Mouse (Mus musculus): ENCODE data around the gene Catsperz.
"Not testable (repeated sequence)": the region's sequence is repeated elsewhere in the genome, so short reads cannot be mapped to it uniquely, and the experiment has no call there.

Gene Catsperz

DNA sequence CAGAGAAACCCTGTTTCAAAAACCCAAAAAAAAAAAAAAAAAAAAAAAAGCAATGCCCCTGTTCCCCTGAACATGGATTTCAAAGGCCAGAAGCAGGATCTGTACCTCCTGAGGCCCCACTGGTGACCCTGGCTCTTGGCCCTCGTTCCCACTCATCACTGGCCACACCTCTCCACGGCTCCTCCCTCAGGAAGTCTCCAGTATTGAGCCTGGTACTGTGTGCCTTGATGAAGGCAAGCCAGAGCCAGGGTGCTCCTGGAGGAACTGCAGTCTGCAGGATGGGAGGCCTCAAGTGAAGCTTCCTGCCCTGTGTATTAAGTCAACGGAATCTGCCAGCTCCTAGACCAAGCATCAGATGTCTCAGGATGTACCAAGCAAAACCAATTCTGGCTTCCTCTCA is 19.0 kb downstream of the Catsperz start:
- DNase-seq: peak; percentile 62 to 75

DNA sequence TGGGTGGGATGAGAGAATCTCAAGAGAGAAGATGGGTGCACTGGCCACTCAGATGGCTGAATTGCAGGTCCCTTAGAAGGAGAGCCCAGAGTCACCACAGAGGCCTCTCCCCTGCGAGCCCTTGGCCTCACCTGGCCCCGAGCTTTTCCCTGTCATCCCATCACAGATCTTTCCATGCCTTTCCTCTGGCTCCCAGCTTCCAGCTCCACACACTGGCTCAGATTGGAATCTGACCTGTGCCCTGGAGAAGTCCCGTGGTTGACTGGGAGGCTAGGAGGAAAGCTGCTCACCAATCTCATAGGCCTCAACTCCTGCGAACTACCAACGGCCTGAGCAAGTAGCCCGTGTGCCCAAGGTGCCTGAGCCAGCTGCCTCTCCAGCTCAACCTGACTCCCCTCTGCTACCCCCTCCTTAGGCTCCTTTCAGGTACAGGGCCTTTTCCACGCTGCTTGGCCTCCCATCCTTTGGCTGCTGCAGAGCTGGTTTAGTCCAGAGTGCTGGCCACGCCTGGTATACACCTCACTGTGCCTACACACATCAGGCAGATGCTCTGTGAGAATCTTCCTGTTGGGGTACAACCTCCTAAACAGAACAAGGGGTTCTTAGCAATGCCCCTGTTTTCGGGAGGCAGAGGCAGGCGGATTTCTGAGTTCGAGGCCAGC is 19.6 kb downstream of the Catsperz start:
- peak in 1 of 2 experiments; percentile 52 for DNase-seq

DNA sequence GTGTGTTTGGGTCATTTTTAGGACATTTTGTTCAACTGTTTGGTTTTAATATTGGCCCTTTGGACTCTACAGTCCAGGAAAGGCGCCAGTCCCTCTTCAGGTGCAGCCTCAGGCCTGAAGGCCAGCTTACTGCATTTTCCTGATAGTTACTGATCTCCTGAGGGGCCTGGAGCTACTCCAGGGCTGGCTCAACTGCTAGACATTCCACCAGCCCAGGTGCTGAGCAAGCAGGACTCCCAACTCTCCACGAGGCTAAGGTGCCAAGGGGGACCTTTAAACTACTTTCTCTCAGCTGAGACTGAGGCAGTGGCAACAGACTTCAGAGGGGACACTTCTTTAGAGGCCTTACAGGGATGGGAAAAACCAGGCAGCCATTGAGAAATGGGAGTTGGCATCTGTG is 20.3 kb downstream of the Catsperz start:
- peak; percentile 90 to 92 for DNase-seq

DNA sequence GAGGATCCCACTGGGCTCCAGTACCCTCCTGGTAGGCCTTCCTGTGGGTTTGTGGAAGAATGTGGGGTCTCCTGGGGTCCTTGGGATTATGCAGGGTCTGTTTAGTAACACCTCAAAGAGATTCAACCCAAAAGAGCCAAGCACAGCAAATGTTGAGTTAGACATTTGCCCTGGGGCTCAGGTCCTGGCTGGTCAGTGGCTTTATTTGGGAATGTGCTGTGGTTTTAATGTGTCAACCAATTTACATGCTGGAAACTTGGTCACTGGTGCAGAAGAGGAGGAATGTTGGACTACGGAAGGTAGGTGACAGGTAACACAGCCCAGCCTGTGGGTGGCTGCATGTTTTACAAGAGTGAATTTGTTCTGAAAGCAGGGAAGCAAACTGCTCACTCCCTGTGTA is 22.1 kb downstream of the Catsperz start:
- peak in 1 of 2 experiments; percentile 74 for DNase-seq

DNA sequence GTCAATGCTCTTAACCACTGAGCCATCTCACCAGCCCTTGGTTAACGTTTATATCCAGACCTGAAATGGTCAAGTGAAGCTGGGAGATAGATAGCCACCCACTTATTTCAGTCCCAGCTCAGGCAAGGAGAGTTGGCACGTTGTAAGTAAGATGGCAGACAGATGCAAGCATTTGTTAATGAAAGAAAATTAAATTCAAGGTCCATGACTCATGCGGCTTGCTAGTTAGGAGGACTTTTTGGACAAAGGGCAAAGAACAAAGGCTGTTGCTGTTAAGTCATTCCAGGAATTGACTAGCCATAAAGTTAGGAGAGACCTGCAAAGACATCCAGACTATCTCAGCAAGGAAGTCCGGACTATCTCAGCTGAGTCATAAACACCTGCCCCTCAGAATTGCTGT is 25.5 kb downstream of the Catsperz start:
- DNase-seq: peak; percentile 56 to 79

DNA sequence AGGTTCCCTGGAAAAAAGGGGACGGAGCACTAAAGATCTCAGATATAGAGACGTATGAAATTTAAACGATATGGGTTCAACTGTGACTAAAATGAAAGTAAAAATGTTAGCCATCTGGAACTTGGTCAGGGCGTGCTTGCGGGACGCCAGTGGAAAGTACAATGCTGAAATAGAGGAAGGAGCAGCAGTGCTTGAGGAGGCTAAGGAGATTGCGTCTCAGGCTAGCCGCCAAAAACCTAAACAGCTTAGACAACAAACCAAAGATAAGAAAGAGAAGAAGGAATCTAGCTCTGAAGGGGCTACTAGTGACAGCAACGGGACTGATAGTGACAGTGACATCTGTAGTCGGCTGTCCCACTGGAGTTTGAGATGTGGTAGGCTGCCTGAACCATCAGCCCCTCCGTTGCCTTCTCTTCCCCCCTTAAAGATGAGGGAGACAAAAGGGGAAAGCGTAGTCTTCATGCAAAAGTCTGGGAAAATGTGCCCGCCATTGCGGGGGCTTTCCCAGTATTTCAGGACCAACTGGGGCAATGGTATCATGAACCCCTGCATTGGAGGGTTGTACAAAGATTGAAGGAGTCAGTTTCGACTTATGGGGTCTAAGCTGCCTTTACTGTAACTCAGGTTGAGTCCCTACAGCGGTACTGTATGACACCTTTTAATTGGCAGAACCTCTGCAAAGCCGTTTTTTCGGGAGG is 29.4 kb downstream of the Catsperz start:
- DNase-seq: not testable (repeated sequence)

DNA sequence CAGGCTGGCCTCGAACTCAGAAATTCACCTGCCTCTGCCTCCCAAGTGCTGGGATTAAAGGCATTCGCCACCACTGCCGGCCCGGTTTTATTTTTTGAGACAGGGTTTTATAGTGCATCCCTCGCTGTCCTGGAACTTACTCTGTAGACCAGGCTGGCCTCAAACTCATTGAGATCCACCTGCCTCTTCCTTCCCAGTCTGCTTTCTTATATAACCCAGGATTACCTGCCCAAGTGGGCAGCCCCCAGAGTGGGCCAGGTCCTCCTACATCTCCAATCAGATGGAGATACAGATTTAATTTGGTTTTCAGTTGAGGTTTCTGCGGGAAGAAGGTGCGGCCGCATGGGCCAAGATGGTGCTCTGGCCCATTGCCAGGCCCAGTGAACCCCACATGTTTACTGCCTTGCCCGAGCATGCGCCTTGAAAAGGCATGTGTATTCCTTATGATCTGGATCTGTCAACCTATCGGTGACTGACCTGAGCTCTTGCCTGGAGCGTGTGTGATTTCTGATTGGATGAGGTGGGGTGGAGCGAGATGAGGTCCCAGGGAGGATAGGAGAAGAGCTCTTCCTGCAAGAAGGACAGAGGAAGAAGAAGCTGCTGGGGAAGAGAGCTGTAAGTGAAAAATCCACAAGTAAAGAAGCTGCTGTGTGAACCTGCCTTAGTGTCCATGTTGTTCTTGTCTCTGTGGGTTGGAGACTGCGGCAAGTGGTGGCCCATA is 31.3 kb downstream of the Catsperz start:
- DNase-seq: no peak

DNA sequence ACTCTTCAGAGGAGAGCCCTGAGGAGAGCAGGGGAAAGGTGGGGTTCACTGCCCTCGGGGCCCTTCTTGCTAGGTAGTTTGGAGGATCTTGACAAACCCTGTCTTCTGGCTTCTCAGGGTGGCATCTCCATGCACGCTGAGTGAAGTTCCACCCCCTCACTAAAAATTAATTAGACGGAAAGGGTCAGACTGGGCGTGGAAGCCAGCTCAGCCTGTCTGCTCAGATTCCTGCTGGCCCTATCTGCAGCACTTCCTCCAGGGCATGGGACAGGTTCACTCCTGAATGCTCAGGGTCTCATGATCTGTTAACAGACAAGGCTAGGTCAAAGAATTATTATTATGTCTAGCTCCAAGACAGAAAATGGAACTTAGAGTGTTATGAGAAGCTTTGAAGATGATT is 32.7 kb downstream of the Catsperz start:
- peak in 1 of 2 experiments; percentile 58 for DNase-seq

GRCm38 (mm10) chr19:6877965-6878364 is 47.2 kb downstream of the Catsperz start:
- no peak for DNase-seq

- DNase-seq: no peak
Measured at GRCm38 (mm10) chr19:6876799-6877198, 48.4 kb downstream of the Catsperz start.

DNA sequence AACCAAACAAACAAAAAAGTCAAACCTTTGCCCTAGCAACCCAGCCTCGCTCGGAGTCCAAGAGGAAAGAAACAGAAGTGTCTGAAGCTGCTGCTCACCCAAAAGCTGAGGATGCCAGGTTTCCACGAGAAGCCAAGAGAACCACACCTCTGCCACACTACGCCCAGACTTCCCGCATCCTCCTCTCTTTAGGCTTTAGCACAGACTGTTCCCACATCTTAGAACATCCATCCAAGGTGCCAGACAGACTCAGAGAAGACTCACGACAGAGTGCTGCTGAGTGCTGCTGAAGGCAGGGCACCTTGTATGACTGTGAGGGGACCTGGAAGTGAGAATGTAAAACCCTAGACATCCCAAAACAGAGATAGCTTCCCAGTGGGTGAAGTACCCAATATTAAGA is 49.3 kb downstream of the Catsperz start:
- DNase-seq: no peak

GRCm38 (mm10) chr19:6874257-6874656 is 50.9 kb downstream of the Catsperz start:
- no peak for DNase-seq

DNA sequence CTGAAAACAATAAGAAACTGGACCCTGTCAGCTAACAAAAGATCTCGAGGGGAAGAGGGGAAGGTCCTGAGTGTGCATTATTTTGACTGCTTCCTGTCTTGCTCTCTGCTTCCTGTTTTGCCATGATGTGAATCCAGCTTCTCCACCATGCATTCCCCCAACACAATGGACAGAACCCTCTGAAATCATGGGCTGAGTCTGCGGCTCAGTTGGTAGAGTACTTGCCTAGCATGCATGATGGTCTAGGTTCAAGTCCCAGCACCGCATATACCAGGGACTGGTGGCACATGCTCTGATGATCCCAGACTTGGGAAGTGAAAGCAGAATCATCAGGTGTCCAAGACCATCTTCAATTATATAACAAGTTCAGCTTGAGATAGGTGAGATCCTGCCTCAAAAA is 52.5 kb downstream of the Catsperz start:
- DNase-seq: no peak

Data from kidney, adult 8-10 months (tissue).